Mouse (Mus musculus) embryonic facial prominence, embryonic 14.5 days (tissue): Measurements from ENCODE around the gene Col4a3bp. TPM values are rescaled to one million over a fixed set of nuclear protein-coding genes. Genes with fewer than 3 reads are reported as not detected.
"Not testable (repeated sequence)": the region's sequence is repeated elsewhere in the genome, so short reads cannot be mapped to it uniquely, and the experiment has no call there.

Source experiments
- ATAC-seq: fragments of 200-750 bp; cut with Nextera tagmentation; 2 replicates; pipeline ENCODE4 v1.8.0; 2017; ENCODE audit warnings: low read depth, moderate number of reproducible peaks, moderate TSS enrichment
- DNase-seq: peaks from one replicate; pipeline ENCODE4 v3.0.0-alpha.2; 2015; ENCODE audit warnings: low spot score
- H3K27ac ChIP-seq: fragments of 300-500 bp; sonication (generic); replicated peaks from 2 replicates; pipeline ENCODE4 v1.5.1; 2014; ENCODE audit warnings: low read depth, mild to moderate bottlenecking, low read length, moderate library complexity
- H3K27me3 ChIP-seq: fragments of 300-500 bp; sonication (generic); replicated peaks from 2 replicates; pipeline ENCODE4 v1.6.1; 2014; ENCODE audit warnings: low read length; ENCODE audit not compliant: control insufficient read depth, insufficient read depth
- H3K36me3 ChIP-seq: fragments of 300-500 bp; sonication (generic); 2 replicates; pipeline ENCODE4 v1.6.1; 2014; ENCODE audit warnings: low read length, mixed read lengths; ENCODE audit not compliant: control insufficient read depth, insufficient read depth
- H3K4me1 ChIP-seq: fragments of 300-500 bp; sonication (generic); 2 replicates; pipeline ENCODE4 v1.6.1; 2014; ENCODE audit warnings: antibody characterized with exemption, low read length; ENCODE audit not compliant: control insufficient read depth, insufficient read depth
- H3K4me2 ChIP-seq: fragments of 300-500 bp; sonication (generic); 2 replicates; pipeline ENCODE4 v1.6.1; 2014; ENCODE audit warnings: low read depth, mild to moderate bottlenecking, low read length, moderate library complexity, mixed read lengths
- H3K4me3 ChIP-seq: fragments of 300-500 bp; sonication (generic); 2 replicates; pipeline ENCODE4 v1.5.1; 2014; ENCODE audit warnings: low read depth, mild to moderate bottlenecking, low read length
- H3K9ac ChIP-seq: fragments of 300-500 bp; sonication (generic); 2 replicates; pipeline ENCODE4 v1.6.1; 2014; ENCODE audit warnings: low read depth, mild to moderate bottlenecking, low read length, moderate library complexity, mixed read lengths
- H3K9me3 ChIP-seq: fragments of 300-500 bp; sonication (generic); 2 replicates; pipeline ENCODE4 v1.6.1; 2016; ENCODE audit warnings: low read length; ENCODE audit not compliant: control insufficient read depth
- WGBS: fragments of 180-500 bp; shearing (Covaris S2); extraction: QIAGEN DNeasy Blood & Tissue Kit; methylation state at CpG from one replicate; pipeline ENCODE4 v1.1.7; 2014; 5-methylcytosine and 5-hydroxymethylcytosine counted together
- polyA plus RNA-seq: library from polyadenylated mRNA; unstranded; fragments of >200 nt; fragmentation: Nextera tagmentation; extraction: Ambion mirVana; gene quantifications from 2 replicates; pipeline ENCODE4 v1.2.1, GENCODE M21; 2014

The Col4a3bp gene
- polyA plus RNA-seq, 1 experiment from 2014 or later: 10.2 TPM

DNA sequence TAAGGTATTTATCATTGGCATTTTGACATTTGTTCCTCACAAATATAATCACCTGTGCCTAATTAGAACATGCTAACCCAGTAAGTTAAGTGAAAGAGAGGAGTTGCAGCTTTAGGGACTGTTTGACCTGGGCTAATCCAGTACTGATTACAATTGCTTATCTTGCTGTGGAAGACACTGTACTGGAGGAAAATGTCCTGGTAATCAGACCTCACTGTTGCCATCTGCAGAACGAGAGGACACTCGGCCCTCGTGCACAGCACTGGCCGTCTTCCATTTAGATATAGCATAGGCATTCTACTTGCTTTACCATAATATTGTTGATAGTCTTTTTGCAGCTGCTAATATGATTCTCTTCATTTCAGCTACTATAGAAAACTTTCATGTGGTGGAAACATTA is 88.0 kb downstream of the Col4a3bp start:
- DNase-seq (no peak), ATAC-seq (no peak)
- H3K9me3 ChIP-seq: no peaks in the 10 kb centered on the region
- WGBS: 92% methylated on average over 4 of the region's 4 CpGs
- H3K4me2 ChIP-seq: no peak overlapping the region
- H3K4me3 ChIP-seq: no peak overlapping the region
- no peaks in the 10 kb centered on the region for H3K27me3 ChIP-seq
- no peak overlapping the region for H3K9ac ChIP-seq
- no peaks in the 10 kb centered on the region for H3K4me1 ChIP-seq
- H3K36me3 ChIP-seq: peaks cover 35% of the 10 kb centered on the region
- H3K27ac ChIP-seq: no peak overlapping the region

DNA sequence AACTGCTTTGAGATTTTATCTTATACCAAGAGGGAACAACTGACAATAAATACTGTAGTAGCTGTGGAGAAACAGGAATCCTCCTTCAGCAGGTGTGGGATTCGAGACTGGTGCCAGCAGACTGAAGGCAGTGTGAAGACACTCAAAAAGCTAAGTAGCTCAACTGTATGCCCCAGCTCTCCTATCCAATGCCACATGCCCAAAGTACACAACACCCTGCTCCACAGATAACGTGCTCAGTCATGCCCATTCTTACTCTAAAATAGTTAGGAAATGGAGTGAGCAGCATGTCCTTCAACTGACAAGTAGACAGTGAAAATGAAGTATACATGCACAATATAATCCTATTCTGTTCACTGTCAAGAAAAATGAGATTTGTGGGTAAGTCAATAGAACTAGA is 101.8 kb downstream of the Col4a3bp start:
- Histone ChIP-seq H3K4me2 (no peak overlapping the region), H3K4me3 (no peak overlapping the region), H3K27me3 (no peaks in the 10 kb centered on the region), H3K4me1 (no peaks in the 10 kb centered on the region), H3K27ac (no peak overlapping the region), H3K36me3 (peaks cover 40% of the 10 kb centered on the region), H3K9ac (no peak overlapping the region), H3K9me3 (no peaks in the 10 kb centered on the region)
- DNase-seq (peak; percentile 11), ATAC-seq (no peak)
- 74% methylated on average over 2 of the region's 2 CpGs for WGBS

DNA sequence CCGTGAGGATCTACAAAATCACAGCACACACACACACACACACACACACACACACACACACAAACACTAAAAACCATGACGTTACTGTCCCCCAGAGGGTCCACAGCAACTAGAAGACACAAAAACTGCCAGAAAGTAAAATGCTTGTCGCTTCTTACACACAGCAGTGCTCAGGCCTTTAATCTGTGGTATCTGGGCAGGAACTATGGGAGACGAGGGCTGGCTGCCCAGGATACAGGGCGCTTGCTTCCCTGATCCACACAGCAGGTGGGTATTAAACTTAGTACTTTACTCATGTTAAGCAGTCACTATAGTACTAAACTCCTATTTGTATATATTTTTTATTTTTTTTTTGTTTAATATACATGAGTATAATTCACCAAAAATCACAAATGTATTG is 103.4 kb downstream of the Col4a3bp start:
- DNase-seq (no peak), ATAC-seq (peak; percentile 34; the same call in 1 of the 2 replicates)
- Histone ChIP-seq H3K27ac (no peak overlapping the region), H3K9me3 (no peaks in the 10 kb centered on the region), H3K27me3 (no peaks in the 10 kb centered on the region), H3K4me2 (no peak overlapping the region), H3K4me3 (no peak overlapping the region), H3K4me1 (no peaks in the 10 kb centered on the region), H3K9ac (no peak overlapping the region), H3K36me3 (peaks cover 43% of the 10 kb centered on the region)
- 60% methylated on average over 5 of the region's 5 CpGs for WGBS

DNA sequence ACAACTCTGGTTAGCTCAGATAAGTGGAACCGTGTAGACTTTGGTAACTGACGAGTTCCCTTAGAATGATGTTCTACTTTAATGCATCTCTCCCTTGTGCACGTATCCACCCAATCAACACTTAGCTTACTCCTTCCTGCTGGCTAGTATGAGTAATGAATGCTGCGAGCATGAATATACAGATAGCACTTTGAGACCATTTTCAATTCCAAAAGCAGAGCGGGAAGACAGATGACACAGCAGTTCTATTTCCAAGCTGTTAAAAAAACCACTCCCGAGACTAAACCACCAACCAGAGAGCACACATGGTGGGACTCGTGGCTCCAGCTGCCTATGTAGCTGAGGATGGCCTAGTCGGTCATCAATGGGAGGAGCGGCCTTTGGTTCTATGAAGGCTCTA is 110.6 kb downstream of the Col4a3bp start:
- Histone ChIP-seq H3K36me3 (peaks cover 96% of the 10 kb centered on the region), H3K4me3 (no peak overlapping the region), H3K27ac (no peak overlapping the region), H3K4me1 (no peaks in the 10 kb centered on the region), H3K27me3 (no peaks in the 10 kb centered on the region), H3K9me3 (no peaks in the 10 kb centered on the region), H3K9ac (no peak overlapping the region), H3K4me2 (no peak overlapping the region)
- ATAC-seq (no peak), DNase-seq (no peak)
- WGBS: 92% methylated on average over 9 of the region's 9 CpGs

DNA sequence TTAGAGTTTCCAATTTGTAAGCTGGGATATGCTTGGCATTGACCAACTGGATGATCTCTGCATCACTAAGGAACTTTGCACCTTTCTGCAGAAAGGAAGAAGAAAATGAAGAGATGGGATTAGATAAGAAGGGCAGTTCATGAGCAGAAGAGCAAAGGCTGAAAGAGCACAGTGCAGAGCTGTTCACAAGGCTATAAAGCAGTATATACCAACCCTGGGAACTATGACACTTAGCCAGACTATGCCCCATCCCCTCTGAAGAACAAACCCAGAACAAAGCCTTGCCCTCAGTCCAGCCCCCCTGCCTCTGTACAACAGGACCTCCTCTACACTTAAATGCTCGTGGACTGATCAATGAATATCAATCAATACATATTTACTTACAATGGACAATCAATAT is 114.3 kb downstream of the Col4a3bp start:
- H3K4me3 ChIP-seq: no peak overlapping the region
- H3K27me3 ChIP-seq: no peaks in the 10 kb centered on the region
- H3K4me1 ChIP-seq: no peaks in the 10 kb centered on the region
- 97% methylated on average over 1 of the region's 1 CpGs for WGBS
- H3K36me3 ChIP-seq: peaks cover 94% of the 10 kb centered on the region
- no peak for ATAC-seq
- H3K4me2 ChIP-seq: no peak overlapping the region
- no peak overlapping the region for H3K9ac ChIP-seq
- DNase-seq: no peak
- no peak overlapping the region for H3K27ac ChIP-seq
- H3K9me3 ChIP-seq: no peaks in the 10 kb centered on the region

DNA sequence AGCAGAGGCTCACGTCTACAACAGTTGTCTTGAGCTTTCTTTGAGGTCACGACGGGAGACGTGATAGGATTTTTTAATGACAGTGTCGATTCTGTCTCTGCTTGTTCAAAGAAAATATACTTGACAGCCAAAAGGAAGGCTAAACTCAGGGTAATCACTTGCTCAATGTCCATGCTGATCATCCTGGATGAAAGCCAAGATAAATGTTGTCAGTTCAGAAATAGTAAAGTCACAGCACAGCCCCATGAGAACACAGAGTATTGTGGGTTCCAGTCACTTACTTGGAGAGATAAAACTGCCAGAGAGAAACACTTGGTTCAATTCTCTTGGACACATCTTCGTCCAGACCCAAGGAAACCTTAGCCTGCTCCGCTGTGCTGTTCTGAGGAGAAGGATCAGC is 116.5 kb downstream of the Col4a3bp start:
- no peaks in the 10 kb centered on the region for H3K9me3 ChIP-seq
- no peak overlapping the region for H3K9ac ChIP-seq
- no peaks in the 10 kb centered on the region for H3K4me1 ChIP-seq
- no peak for DNase-seq
- H3K27ac ChIP-seq: no peak overlapping the region
- no peak overlapping the region for H3K4me3 ChIP-seq
- H3K4me2 ChIP-seq: no peak overlapping the region
- no peak for ATAC-seq
- no peaks in the 10 kb centered on the region for H3K27me3 ChIP-seq
- peaks cover 97% of the 10 kb centered on the region for H3K36me3 ChIP-seq
- WGBS: 93% methylated on average over 7 of the region's 7 CpGs

DNA sequence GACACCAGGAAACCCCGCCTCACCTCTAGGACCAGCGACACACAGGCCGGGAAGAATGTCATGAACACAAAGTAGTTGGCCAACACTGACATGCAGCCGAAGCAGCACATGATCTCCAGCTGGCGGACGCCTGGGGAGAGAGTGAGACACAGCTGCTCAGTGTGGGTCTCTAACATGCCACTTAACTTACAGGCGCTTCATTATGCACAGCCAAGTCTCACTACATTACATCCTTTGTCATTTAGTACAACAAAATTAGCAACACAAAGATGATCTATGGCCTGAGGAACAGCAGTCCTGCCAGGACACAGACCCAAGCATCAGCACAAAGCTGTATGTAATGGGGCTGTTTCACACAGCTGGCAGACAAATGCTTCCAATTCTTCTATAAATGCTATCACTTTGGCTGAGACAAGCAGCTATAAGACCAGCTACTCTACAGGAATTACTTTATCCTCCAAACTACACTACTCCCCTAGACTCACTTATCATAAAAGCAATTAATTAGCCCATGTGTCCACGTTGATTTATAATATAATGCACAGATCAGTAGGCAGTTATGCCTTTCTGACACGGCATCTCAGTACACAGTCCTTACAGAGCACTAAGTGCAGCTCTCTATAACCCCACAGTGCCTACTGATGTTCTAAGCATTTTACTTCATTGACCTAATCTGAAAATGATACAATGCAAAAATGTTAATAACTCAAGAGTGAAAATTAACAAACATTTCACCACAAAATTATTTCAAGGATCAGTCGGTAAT is 117.9 kb downstream of the Col4a3bp start:
- peaks cover 97% of the 10 kb centered on the region for H3K36me3 ChIP-seq
- no peak overlapping the region for H3K27ac ChIP-seq
- H3K9me3 ChIP-seq: no peaks in the 10 kb centered on the region
- no peaks in the 10 kb centered on the region for H3K27me3 ChIP-seq
- no peak overlapping the region for H3K9ac ChIP-seq
- no peak overlapping the region for H3K4me2 ChIP-seq
- peak; percentile 72; the same call in 1 of the 2 replicates for ATAC-seq
- H3K4me3 ChIP-seq: no peak overlapping the region
- H3K4me1 ChIP-seq: no peaks in the 10 kb centered on the region
- peak; percentile 45 for DNase-seq
- 80% methylated on average over 10 of the region's 10 CpGs for WGBS

DNA sequence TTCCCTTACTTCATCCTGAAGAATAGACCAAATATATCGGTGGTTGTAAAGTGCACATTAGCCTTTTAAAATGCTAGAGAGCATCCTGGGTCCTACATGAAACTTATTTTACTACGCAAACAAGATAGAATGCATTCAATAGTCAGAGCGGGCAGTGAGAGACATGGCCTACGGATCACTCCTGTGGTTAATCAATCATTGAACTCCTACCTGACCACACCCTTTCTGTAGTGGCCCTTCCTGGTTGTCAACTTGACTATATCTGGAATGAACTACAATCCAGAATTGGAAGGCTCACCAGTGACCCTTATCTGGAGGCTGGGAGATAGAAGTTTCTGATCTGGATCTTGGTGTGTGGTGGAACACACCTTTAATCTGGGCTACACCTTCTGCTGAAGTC is 120.7 kb downstream of the Col4a3bp start:
- not testable (repeated sequence) for ATAC-seq, H3K27me3 ChIP-seq, H3K4me1 ChIP-seq, H3K4me3 ChIP-seq, H3K9ac ChIP-seq, H3K9me3 ChIP-seq, H3K4me2 ChIP-seq, H3K27ac ChIP-seq, DNase-seq
- peaks cover 84% of the 10 kb centered on the region for H3K36me3 ChIP-seq
- 94% methylated on average over 4 of the region's 4 CpGs for WGBS

DNA sequence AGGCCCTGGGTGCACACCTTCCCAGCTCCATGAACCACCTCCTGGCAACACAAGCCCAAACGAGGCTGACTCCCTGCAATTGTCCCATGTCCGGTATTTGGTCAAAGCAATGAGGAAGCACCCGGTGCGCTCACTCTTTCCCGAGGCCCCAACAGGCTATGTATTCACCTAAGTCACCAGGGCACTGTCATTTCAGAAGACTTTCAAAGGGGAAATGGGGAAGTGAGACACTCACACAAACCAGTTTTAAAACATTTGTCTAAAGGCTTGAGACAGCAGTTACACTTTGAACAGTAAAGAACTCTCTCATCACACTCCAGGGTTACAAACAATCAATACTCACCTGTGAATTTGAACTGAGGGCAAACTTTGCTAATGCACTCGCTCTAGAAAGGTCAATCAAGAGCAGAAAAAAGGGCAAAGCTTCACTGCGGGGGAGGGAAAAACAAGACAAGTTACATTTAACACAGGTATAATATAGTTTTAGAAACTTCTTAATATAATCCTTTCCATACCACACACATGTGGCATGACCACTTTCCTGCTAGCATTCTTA is 122.1 kb downstream of the Col4a3bp start:
- no peaks in the 10 kb centered on the region for H3K27me3 ChIP-seq
- 89% methylated on average over 7 of the region's 7 CpGs for WGBS
- H3K36me3 ChIP-seq: peaks cover 70% of the 10 kb centered on the region

More for the DNA sequence above, 122.1 kb downstream of the Col4a3bp start:
- Histone ChIP-seq H3K9me3 (no peaks in the 10 kb centered on the region), H3K27ac (no peak overlapping the region), H3K4me2 (no peak overlapping the region), H3K4me3 (no peak overlapping the region), H3K4me1 (peaks cover 15% of the 10 kb centered on the region), H3K9ac (no peak overlapping the region)
- DNase-seq (no peak), ATAC-seq (no peak)
